Mouse (Mus musculus): ENCODE data around the gene Wfs1.

DNA sequence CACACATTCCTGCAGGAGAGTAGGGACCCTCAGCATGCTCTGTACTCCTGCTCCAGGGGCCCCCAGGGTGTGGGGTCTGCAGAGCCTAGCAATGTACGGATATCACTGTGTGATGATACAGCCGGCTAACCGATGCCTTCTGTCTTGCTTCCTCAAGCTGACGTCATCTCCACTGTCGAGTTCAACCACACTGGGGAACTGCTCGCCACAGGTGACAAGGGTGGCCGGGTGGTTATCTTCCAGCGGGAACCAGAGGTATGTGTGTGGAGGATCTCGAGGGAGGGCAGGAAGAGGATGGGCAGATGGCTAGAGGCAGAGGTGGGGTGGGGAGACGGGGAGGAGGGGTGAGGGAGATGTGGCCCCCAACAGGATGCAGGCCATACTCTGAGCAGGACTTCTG is 66.2 kb downstream of the Wfs1 start:
- TF ChIP-seq CTCF (IDR thresholded peaks at IDR 0.05; ENCODE audit: borderline replicate concordance, control insufficient read depth, extremely low read depth, insufficient read depth, low read length, poor library complexity) (no peak), POLR2A (IDR thresholded peaks at IDR 0.05; ENCODE audit: control insufficient read depth, extremely low read depth, insufficient read depth, low read length, poor library complexity) (no peak)
